Mouse (Mus musculus): Measurements from ENCODE around the gene Zfp1. TPM values are rescaled to one million over a fixed set of nuclear protein-coding genes. Genes with fewer than 3 reads are reported as not detected.

The Zfp1 gene
- polyA plus RNA-seq, 2 experiments = 3.9 to 4.0 TPM

DNA sequence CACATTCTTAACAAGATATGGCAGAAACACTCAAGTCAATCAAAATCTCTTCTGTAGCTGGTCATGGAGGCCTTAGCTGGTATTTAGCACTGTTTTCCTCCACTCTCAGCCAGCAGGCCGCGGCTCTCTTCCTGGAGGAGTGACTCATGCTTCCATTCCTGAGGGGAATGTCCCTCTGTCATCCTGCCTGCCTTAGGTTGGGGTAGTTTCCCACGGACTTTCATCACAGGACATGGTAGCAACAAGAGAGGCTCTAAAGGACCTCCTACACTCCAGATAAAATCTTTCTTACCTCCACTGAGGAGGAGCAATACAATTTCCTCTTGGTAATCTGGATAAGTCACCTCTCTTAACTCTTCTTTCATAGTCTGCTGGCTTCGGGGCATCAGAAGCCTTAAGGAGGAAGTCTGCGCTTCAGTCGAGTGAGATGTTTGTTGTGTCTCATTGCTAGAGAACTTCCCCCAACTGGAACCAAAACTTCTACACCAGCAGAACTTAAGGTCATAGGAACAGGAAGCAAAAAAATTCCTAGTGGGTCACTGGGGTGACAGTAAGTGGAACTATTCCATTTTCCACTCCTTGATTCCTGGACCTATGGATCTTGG, 15.7 kb downstream of the Zfp1 start:
- no peaks in the 10 kb centered on the region for H3K27me3 ChIP-seq (ENCODE audit: control insufficient read depth, insufficient read depth, low read length)
- H3K9me3 ChIP-seq (ENCODE audit: control insufficient read depth, low read length) = no peaks in the 10 kb centered on the region
- H3K4me2 ChIP-seq (ENCODE audit: low read depth) = no peak overlapping the region
- no peak for DNase-seq (ENCODE audit: low read depth in 3 of 3, low spot score in 3 of 3)
- H3K4me3 ChIP-seq (ENCODE audit: insufficient read depth in 1 of 2, low read depth in 2 of 2, low read length in 2 of 2) = no peak overlapping the region
- WGBS (ENCODE audit: insufficient replicate concordance) = 27% methylated on average over 6 of the region's 6 CpGs
- H3K27ac ChIP-seq = no peak overlapping the region
- no peak overlapping the region for H3K9ac ChIP-seq (replicated peaks)
- peaks cover 0 to 11% of the 10 kb centered on the region in 2 experiments; a peak in 2 of 4 replicates for H3K4me1 ChIP-seq (replicated peaks; ENCODE audit: control insufficient read depth in 2 of 2, insufficient read depth in 2 of 2, low read length in 1 of 2)
- TF ChIP-seq EP300 (IDR thresholded peaks at IDR 0.05; ENCODE audit: low read depth) (no peak), CTCF (IDR thresholded peaks at IDR 0.05; ENCODE audit: low read depth) (no peak)
- no peaks in the 10 kb centered on the region for H3K36me3 ChIP-seq (replicated peaks; ENCODE audit: control insufficient read depth, insufficient read depth, low read depth)
- no peak for ATAC-seq (ENCODE audit: insufficient read depth)

DNA sequence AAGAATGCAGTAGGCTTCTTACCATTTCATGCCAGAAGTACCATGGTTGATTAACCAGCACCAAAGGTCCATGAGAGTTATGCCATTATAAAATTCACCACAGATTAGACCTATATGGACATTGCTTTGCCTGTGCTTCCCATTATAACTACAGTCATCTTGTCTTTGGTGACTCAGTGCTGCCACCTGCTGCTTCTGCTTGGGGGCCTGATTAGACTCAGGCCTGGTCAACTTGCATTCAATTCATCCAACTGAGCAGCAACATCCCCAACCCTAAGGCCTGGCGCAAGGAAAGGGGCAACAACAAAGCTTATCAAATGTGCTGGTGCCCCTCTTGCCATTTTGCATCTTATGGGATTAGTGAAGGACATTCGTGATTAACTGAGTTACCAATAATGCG, 19.3 kb downstream of the Zfp1 start:
- peaks cover 0 to 7% of the 10 kb centered on the region in 2 experiments; a peak in 2 of 4 replicates for H3K4me1 ChIP-seq (replicated peaks; ENCODE audit: control insufficient read depth in 2 of 2, insufficient read depth in 2 of 2, low read length in 1 of 2)
- no peaks in the 10 kb centered on the region for H3K9me3 ChIP-seq (ENCODE audit: control insufficient read depth, low read length)
- TF ChIP-seq CTCF (IDR thresholded peaks at IDR 0.05; ENCODE audit: low read depth) (peak; percentile 88), EP300 (IDR thresholded peaks at IDR 0.05; ENCODE audit: low read depth) (no peak)
- H3K9ac ChIP-seq (replicated peaks) = no peak overlapping the region
- H3K36me3 ChIP-seq (replicated peaks; ENCODE audit: control insufficient read depth, insufficient read depth, low read depth) = no peaks in the 10 kb centered on the region
- WGBS (ENCODE audit: insufficient replicate concordance) = 73% methylated on average over 3 of the region's 3 CpGs
- ATAC-seq (ENCODE audit: insufficient read depth) = no peak
- H3K27me3 ChIP-seq (ENCODE audit: control insufficient read depth, insufficient read depth, low read length) = no peaks in the 10 kb centered on the region
- H3K27ac ChIP-seq = no peak overlapping the region
- H3K4me2 ChIP-seq (ENCODE audit: low read depth) = no peak overlapping the region
- no peak overlapping the region for H3K4me3 ChIP-seq (ENCODE audit: insufficient read depth in 1 of 2, low read depth in 2 of 2, low read length in 2 of 2)
- DNase-seq (ENCODE audit: low read depth in 3 of 3, low spot score in 3 of 3) = peak in 2 of 3 experiments; percentile 28 to 43

DNA sequence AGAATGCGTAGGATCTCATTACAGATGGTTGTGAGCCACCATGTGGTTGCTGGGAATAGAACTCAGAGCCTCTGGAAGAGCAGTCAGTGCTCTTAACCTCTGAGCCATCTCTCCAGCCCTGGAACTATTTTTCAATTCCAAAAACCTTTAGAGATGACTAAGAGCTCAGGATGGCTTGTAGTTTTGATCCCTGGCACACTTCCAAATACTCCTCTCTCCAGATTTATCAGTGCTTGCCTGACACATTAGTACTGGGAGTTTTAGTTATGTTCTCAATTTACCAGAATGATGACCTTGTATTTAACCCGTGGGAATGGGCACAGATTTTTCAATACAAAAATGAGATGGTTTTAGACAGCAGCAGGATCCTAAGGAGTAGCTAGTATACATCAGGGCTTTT, 23.6 kb downstream of the Zfp1 start:
- Histone ChIP-seq H3K9ac (replicated peaks) (no peak overlapping the region), H3K27me3 (ENCODE audit: control insufficient read depth, insufficient read depth, low read length) (no peaks in the 10 kb centered on the region), H3K36me3 (replicated peaks; ENCODE audit: control insufficient read depth, insufficient read depth, low read depth) (no peaks in the 10 kb centered on the region; the same call in none of the 2 replicates), H3K4me2 (ENCODE audit: low read depth) (no peak overlapping the region), H3K4me1 (replicated peaks; ENCODE audit: control insufficient read depth in 2 of 2, insufficient read depth in 2 of 2, low read length in 1 of 2) (no peaks in the 10 kb centered on the region), H3K9me3 (ENCODE audit: control insufficient read depth, low read length) (no peaks in the 10 kb centered on the region), H3K4me3 (ENCODE audit: insufficient read depth in 1 of 2, low read depth in 2 of 2, low read length in 2 of 2) (no peak overlapping the region), H3K27ac (no peak overlapping the region)
- 60% methylated on average over 2 of the region's 2 CpGs for WGBS (ENCODE audit: insufficient replicate concordance)
- ATAC-seq (ENCODE audit: insufficient read depth) (no peak), DNase-seq (ENCODE audit: low read depth in 3 of 3, low spot score in 3 of 3) (no peak)
- TF ChIP-seq CTCF (IDR thresholded peaks at IDR 0.05; ENCODE audit: low read depth) (no peak), EP300 (IDR thresholded peaks at IDR 0.05; ENCODE audit: low read depth) (no peak)

DNA sequence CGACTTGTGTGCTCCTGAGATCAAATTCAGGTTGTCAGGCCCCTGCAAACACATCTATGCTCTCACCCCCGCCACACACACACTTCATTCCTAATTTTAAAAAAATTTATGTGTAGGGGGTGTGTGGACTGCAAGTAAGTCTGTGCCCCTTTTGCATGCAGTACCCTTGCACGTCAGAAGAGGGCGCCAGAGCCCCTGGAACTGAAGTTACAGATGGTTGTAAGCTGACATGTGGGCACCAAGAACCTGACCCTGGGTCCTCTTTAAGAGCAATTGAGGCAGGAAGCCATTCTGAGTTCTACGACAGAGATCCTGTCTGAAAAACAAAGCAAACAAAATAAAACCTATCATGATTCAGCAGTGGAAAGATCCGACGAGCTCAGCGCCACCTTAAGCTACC, 33.0 kb downstream of the Zfp1 start:
- Histone ChIP-seq H3K36me3 (replicated peaks; ENCODE audit: control insufficient read depth, insufficient read depth, low read depth) (no peaks in the 10 kb centered on the region), H3K4me1 (replicated peaks; ENCODE audit: control insufficient read depth in 2 of 2, insufficient read depth in 2 of 2, low read length in 1 of 2) (no peaks in the 10 kb centered on the region; a peak in 1 of 4 replicates), H3K4me3 (ENCODE audit: insufficient read depth in 1 of 2, low read depth in 2 of 2, low read length in 2 of 2) (no peak overlapping the region), H3K9me3 (ENCODE audit: control insufficient read depth, low read length) (no peaks in the 10 kb centered on the region; the same call in 1 of the 2 replicates), H3K4me2 (ENCODE audit: low read depth) (no peak overlapping the region), H3K9ac (replicated peaks) (no peak overlapping the region), H3K27me3 (ENCODE audit: control insufficient read depth, insufficient read depth, low read length) (no peaks in the 10 kb centered on the region; the same call in 1 of the 2 replicates), H3K27ac (no peak overlapping the region)
- TF ChIP-seq CTCF (IDR thresholded peaks at IDR 0.05; ENCODE audit: low read depth) (peak; percentile 75), EP300 (IDR thresholded peaks at IDR 0.05; ENCODE audit: low read depth) (no peak)
- no peak for ATAC-seq (ENCODE audit: insufficient read depth)
- 65% methylated on average over 8 of the region's 8 CpGs for WGBS (ENCODE audit: insufficient replicate concordance)
- DNase-seq (ENCODE audit: low read depth in 3 of 3, low spot score in 3 of 3) = peak in 1 of 3 experiments; percentile 9

DNA sequence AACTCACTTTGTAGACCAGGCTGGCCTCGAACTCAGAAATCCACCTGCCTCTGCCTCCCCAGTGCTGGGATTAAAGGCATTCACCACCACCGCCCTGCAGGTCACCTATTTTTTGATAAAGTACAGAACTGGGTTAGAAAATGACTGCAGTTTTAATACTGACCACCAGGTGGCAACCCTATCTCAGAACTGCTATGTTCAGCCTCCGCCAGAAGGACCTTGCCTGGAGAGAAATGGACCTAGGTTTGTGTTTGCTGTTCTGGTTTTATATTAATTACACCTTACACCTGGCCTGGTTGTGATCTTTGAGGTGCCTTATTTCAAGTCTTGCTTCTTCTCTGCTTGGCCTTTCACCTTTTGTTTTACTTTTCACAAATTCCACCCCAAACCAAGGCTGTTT, 34.9 kb downstream of the Zfp1 start:
- Histone ChIP-seq H3K4me2 (ENCODE audit: low read depth) (no peak overlapping the region), H3K27ac (no peak overlapping the region), H3K36me3 (replicated peaks; ENCODE audit: control insufficient read depth, insufficient read depth, low read depth) (no peaks in the 10 kb centered on the region), H3K9ac (replicated peaks) (no peak overlapping the region), H3K4me1 (replicated peaks; ENCODE audit: control insufficient read depth in 2 of 2, insufficient read depth in 2 of 2, low read length in 1 of 2) (no peaks in the 10 kb centered on the region; a peak in 1 of 4 replicates), H3K9me3 (ENCODE audit: control insufficient read depth, low read length) (no peaks in the 10 kb centered on the region; the same call in 1 of the 2 replicates), H3K4me3 (ENCODE audit: insufficient read depth in 1 of 2, low read depth in 2 of 2, low read length in 2 of 2) (no peak overlapping the region), H3K27me3 (ENCODE audit: control insufficient read depth, insufficient read depth, low read length) (no peaks in the 10 kb centered on the region; the same call in 1 of the 2 replicates)
- DNase-seq (ENCODE audit: low read depth in 3 of 3, low spot score in 3 of 3) (peak; percentile 26 to 39 (median 31)), ATAC-seq (ENCODE audit: insufficient read depth) (0 out of 2 replicates have a peak, but pooled peaks have one; percentile 23)
- 8% methylated on average over 3 of the region's 3 CpGs for WGBS (ENCODE audit: insufficient replicate concordance)
- TF ChIP-seq EP300 (IDR thresholded peaks at IDR 0.05; ENCODE audit: low read depth) = no peak
- peak; percentile 76 for TF ChIP-seq CTCF (IDR thresholded peaks at IDR 0.05; ENCODE audit: low read depth)
